Mouse (Mus musculus) ES-E14 (cell line): ENCODE results near the gene Cdipt.

ENCODE experiments used
- CHD2 ChIP-seq: IDR thresholded peaks from 2 replicates; pipeline ENCODE4 v1.6.1; 2014; ENCODE audit warnings: mild to moderate bottlenecking, low read depth, low read length, inconsistent platforms
- HCFC1 ChIP-seq: IDR thresholded peaks from 2 replicates; pipeline ENCODE4 v1.6.1; 2012; ENCODE audit warnings: low read length, inconsistent platforms, borderline replicate concordance; ENCODE audit not compliant: insufficient read depth
- MAFK ChIP-seq: IDR thresholded peaks from 2 replicates; pipeline ENCODE4 v1.6.1; 2014; ENCODE audit warnings: mild to moderate bottlenecking, low read depth, low read length, inconsistent platforms; ENCODE audit not compliant: insufficient read depth
- ZC3H11A ChIP-seq: IDR thresholded peaks from 2 replicates; pipeline ENCODE4 v1.6.1; 2012; ENCODE audit warnings: low read depth, mild to moderate bottlenecking, inconsistent platforms, low read length, borderline replicate concordance
- ZNF384 ChIP-seq: IDR thresholded peaks from 2 replicates; pipeline ENCODE4 v1.6.1; 2012; ENCODE audit warnings: low read depth, low read length, inconsistent platforms

DNA sequence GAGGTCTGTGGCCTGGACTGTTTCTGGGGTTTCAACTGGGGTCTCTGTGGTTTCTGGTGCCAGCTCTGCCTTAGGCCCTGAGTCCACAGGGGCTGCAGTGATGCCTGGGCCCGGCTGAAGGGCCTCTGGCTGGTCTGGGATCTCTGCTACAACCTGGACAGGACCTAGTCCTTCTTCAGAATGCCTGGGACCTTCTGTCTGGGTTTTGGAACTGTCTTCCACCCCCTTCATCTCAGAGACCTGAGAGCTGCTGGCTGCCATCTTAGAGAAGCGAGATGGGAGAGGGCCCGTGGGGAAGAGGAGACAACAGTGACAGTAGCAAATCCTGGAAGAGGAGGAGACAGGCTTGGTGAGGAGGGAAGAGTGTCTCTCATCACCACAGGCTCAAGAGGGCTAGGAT is 44.3 kb downstream of the Cdipt start:
- TF ChIP-seq HCFC1 (no peak), MAFK (no peak), CHD2 (no peak), ZC3H11A (no peak), ZNF384 (no peak)
